Mouse (Mus musculus): ENCODE data around the gene Slf1. TPM values are rescaled to one million over a fixed set of nuclear protein-coding genes. Genes with fewer than 3 reads are reported as not detected.

Slf1 gene
- polyA plus RNA-seq, 1 experiment, result 1.9 TPM

DNA sequence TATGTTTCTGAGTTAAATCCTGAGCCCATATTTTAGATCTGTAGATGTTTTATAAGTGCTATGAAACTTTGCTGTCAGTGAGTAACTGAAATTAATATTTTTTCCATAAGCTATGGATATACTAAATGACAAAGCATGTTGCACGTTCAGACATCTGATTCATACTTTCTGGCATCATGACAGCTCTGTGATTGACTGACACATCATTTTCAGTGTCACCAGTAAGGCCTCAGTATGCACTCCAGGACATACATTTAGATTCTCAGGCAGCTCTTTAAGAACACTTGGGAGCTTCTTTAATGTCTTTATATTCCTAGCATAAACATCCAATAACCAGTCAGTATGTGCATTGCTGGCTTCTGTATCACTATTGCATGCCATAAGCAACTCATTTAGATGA lies 91.9 kb downstream of the Slf1 start:
- TF ChIP-seq GATA1 (IDR thresholded peaks at IDR 0.05; ENCODE audit: low read length), result no peak

- no peak for TF ChIP-seq GATA1 (IDR thresholded peaks at IDR 0.05; ENCODE audit: low read length)
Observed at GRCm38 (mm10) chr13:77029594-77029993, 105.7 kb downstream of the Slf1 start.

GRCm38 (mm10) chr13:77018851-77019250 lies 116.4 kb downstream of the Slf1 start:
- TF ChIP-seq GATA1 (IDR thresholded peaks at IDR 0.05; ENCODE audit: low read length), result no peak

DNA sequence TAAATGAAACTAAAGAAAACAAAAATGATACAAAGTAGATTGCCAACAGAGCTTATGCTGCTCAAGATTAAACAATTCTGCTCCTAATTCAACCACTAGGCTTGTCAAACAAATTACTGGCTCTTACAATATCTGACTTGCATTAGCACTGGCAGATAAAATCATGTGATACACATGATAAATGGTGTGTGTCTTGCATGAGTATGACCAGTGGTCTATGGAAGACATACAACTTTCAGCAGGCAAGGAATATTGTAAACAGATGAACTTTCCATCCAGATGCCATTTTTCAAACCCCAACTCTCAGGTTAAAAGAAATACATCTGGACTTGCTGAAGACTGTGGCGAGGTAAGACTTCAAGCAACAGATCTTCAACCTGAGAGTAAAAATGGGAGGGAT lies 131.6 kb downstream of the Slf1 start:
- no peak for TF ChIP-seq GATA1 (IDR thresholded peaks at IDR 0.05; ENCODE audit: low read length)

GRCm38 (mm10) chr13:77002628-77003027 lies 132.6 kb downstream of the Slf1 start:
- no peak for TF ChIP-seq GATA1 (IDR thresholded peaks at IDR 0.05; ENCODE audit: low read length)

Other genes starting within 250 kb of the Slf1 start
- 0.04 and 0.06 TPM in 2 replicates for gene 2210408I21Rik, start 67 bp upstream of the Slf1 start, polyA plus RNA-seq (2012)